Mouse (Mus musculus) effector memory CD4-positive, alpha-beta T cell, adult 5 months (primary cell): Measurements from ENCODE around the gene Ibsp. TPM values are rescaled to one million over a fixed set of nuclear protein-coding genes. Genes with fewer than 3 reads are reported as not detected.

Experiments
- polyA plus RNA-seq: library from polyadenylated mRNA; unstranded; fragments of 100-300 nt; shearing (Covaris generic); gene quantifications from one replicate; pipeline ENCODE4 v1.2.1, GENCODE M21; 2017

Ibsp gene
- polyA plus RNA-seq, result not detected

GRCm38 (mm10) chr5:104298994-104299393 lies at the start of gene Ibsp:
Gene Ibsp (plus strand): TSS chr5:104299171.

DNA sequence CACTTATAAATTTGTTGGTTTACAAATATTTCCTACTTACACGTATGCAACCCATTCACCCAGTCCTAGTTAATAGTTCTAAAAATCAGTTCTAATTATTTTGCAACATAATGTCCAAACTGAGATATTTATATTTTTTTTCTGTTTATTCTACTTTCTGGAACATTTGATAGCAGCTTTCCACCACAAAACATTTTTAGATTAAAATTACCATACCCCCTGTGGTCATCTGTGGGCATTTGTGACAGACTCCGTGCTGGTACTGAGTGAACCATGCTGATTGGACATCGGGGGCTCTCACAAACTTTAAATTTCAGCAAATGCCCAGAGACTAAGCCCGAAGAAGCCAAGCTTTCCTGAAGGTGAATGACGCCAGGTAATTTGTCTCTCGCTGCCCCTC lies 26.1 kb downstream of the Ibsp start, which contains the start of gene Mepe:
Gene Mepe, plus strand, starts transcription at position 301 of the 400 bp plus-strand sequence.

Other genes starting within 250 kb of the Ibsp start
- gene Gm17660, start 221.6 kb upstream of the Ibsp start, polyA plus RNA-seq, result not detected
- gene Sparcl1, start 185.4 kb upstream of the Ibsp start, polyA plus RNA-seq, result not detected
- not detected for gene Dspp, start 128.5 kb upstream of the Ibsp start, polyA plus RNA-seq
- not detected for gene Dmp1, start 96.6 kb upstream of the Ibsp start, polyA plus RNA-seq
- gene Mepe, start 26.2 kb downstream of the Ibsp start, polyA plus RNA-seq, result not detected
- 0.35 TPM for gene Spp1, start 135.9 kb downstream of the Ibsp start, polyA plus RNA-seq
- gene Pkd2, start 160.3 kb downstream of the Ibsp start, polyA plus RNA-seq, result 0.14 TPM
- gene BC005561, start 209.2 kb downstream of the Ibsp start, polyA plus RNA-seq, result 18.0 TPM